Mouse (Mus musculus) adrenal gland, postnatal 4 days (tissue): ENCODE measurements around the gene Sc5d. TPM values are rescaled to one million over a fixed set of nuclear protein-coding genes. Genes with fewer than 3 reads are reported as not detected.
A peak's percentile ranks its signal among the peaks of the same experiment; 100 is the strongest.

Experiments used
- DNase-seq, 2 experiments: peaks; one replicate each; pipeline ENCODE4 v3.0.0; 2021 to 2022; ENCODE audit warnings: low spot score in 2 of 2, mixed read lengths in 2 of 2
- long read RNA-seq, 2 experiments: library from polyadenylated mRNA; stranded (forward); transcript quantifications; one replicate each; pipeline ENCODE4 v2.0.0; 2021
- total RNA-seq, 2 experiments: library from RNA; stranded (reverse); gene quantifications; 2 replicates each; pipeline ENCODE4 v1.2.3; 2021

Sc5d gene
- total RNA-seq: 10 to 100 TPM; 28.9 to 41.4 TPM
- long read RNA-seq, experiment 1, full-length matches to known transcripts: 33 of 40 reads
- long read RNA-seq, experiment 1, partial matches to known transcripts: 3 of 40 reads
- long read RNA-seq, experiment 1, other reads (novel, unspliced or antisense): 4 of 40 reads
- long read RNA-seq, experiment 2, full-length matches to known transcripts: 26 of 36 reads
- long read RNA-seq, experiment 2, partial matches to known transcripts: 3 of 36 reads
- long read RNA-seq, experiment 2, other reads (novel, unspliced or antisense): 7 of 36 reads

- DNase-seq: peak; percentile 75 to 80
These were observed at the start of gene Sc5d for GRCm38 (mm10) chr9:42264145-42264544. Gene Sc5d (minus strand): TSS chr9:42264256.

DNA sequence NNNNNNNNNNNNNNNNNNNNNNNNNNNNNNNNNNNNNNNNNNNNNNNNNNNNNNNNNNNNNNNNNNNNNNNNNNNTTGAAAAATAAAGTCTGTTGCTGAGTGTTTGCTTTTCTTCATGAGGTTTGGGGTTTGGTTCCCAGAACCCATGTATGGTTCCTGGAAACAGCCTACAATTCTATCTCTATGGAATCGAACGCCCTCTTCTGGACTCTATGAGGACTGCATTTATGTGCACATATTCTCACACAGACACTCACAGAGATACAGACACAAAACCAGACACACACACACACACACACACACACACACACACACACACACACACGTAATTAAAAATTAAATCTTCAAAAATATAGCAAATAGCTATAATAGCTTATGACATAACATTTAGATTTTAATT lies 47.3 kb upstream of the Sc5d start:
- no peak for DNase-seq

DNA sequence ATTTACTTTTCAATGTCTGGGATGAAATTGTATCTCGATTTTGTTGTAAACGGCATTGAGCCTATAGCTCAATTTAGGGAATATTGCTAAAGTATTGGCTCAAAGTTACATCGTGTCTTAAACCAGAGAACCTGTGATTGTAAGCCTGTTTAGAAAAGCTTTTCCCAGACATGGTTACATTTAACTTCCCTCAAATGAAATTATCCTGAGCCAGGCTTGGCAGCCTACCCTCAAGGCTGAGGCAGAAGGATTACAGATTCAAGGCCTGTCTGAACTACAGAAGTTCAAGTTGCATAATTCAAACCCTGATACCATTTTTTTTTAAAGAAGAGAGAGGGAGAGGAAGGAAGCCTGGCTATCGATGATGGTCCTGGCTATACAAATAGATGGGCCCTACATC lies 39.8 kb upstream of the Sc5d start:
- DNase-seq: no peak

- DNase-seq: no peak
These were observed 37.1 kb upstream of the Sc5d start for GRCm38 (mm10) chr9:42301082-42301633.

DNA sequence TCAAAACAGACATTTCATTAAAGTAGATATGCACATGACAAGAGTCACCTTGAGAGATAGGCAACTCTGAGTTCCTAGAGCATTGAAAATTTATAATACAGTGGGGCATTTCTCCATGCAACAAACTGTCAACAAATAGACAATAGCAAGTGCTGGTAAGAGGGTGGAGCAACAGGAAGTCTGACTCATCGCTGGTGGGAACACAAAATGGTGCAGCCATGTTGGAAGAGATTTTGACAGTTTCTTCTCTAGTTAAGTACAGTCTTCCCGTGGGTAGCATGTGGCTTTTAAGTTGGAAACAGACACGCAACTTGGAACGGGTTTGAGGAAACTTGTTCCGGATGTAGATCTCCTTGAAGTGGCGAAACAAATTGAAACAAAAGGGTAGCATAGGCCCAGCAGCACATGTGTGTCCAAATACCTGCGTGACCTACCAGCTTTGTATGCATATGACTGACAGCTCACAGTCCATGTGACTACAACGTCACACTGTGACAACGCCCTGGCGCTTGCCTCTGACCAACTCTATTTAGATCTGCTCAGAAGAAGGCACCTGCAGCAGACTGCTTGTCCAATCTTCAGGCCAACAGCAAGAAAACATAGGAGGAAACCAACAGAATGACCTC lies 32.4 kb upstream of the Sc5d start:
- no peak for DNase-seq

GRCm38 (mm10) chr9:42294131-42294530 lies 30.1 kb upstream of the Sc5d start:
- no peak for DNase-seq

DNA sequence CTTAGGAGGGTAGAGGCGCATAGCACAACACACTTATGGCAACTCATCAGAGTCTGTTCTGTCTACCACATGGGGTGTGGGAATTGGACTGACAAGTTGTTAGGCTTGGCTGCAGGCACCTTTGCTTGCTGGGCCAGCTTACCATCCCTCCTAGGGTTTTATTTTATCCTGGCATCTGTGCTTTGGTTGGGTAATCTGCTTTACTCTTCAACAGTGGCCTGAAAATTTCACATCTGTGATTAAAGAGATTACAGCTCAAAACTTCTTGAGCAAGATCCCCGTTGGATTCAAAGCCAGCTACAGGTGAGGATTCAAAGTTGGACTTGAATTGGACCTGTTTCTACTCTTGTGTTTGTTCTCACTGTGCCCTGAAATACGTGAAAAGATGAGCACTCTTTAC lies 29.5 kb upstream of the Sc5d start:
- DNase-seq: no peak

GRCm38 (mm10) chr9:42293051-42293450 lies 29.0 kb upstream of the Sc5d start:
- DNase-seq: no peak

- no peak for DNase-seq
These were observed 15.6 kb upstream of the Sc5d start for GRCm38 (mm10) chr9:42279676-42280075.

DNA sequence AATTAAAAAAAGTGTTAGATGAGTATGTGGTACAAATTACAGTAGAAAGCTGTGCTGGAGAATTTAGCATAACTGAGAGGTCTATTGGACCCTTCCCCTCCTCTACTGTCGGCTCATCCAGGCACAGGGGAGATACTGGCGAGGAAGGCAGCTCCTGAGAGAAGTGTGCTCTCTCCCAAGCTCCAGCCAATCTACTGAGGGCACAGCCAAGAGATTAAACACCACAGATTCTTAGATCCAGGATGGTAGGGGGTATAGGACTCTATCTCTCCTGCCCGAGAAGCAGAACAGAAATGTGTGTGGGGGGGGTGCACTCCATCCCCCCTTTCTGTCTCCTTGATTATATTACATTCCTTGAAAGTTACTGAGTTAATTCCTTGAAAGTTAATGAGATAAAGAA lies 14.0 kb upstream of the Sc5d start:
- DNase-seq: no peak

GRCm38 (mm10) chr9:42277606-42278005 lies 13.6 kb upstream of the Sc5d start:
- DNase-seq: no peak

DNA sequence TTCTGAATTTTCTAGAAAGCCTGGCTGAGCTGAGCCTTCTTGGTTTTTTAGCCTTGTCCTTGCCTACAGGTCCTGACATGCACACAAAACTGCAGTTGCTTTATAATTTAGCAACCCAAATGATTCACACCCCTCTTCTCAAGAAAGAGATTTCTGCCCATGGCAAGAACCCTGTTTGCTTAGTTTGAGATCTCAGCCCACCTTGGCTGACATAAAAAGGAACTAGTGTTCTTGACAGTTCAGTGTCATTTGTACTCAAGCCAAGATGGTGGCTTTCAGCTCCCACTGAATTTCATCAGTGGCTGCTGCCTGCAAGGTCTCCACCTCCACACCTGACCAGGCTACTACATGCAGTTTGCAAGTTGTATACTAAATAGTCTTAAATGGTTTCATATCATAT lies 13.1 kb upstream of the Sc5d start:
- DNase-seq: no peak

DNA sequence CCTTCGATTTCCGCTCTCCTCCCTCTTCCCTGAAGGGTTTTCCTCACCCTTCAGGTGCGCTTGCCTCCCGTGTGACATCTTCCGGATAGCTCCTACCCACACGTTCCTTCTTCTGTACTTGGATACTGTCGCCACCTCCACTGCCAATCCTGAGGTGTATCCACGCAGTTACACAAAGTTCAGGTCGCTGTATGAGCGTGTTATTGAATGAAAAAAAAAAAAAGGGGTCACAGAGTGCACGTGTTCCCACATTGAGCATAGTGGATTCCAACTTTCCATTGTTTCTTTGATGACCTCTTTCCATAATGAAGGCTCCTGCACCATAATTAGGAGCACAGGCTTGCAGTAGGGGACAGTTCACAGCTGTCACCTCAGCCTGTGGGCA lies 11.7 kb upstream of the Sc5d start:
- DNase-seq: no peak

DNA sequence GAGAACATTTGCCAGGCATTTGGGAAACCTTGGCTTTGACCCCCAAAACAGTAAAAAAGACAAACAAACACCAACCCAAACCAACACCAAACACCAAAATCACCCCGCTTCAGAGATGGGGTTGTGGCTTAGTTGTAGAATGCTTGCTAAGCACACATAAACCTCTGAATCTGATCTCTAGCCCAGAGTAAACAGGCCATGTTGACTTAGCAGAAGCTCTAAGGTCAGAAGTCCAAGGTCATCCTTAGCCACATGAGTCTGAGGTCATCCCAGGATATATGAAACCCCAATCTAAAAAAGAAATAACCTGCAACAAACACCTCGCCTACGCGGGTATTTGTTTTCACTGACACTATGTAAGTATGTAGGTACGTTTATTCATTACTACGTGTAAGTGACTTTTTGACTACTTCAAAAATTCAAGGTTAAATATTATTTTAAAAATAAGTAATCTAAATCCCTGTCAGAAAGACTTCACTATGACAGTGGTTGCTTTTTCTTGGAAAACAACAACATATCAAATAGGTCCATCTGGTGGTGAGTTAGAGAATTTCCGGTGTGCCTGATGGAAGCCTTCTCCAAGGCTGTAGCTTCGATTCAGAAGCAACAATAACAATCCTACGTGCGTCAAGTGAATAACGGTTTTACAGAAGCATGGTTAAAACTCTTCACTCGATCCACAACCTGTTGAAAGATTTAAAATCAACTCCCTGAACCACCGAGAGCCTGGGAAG lies 11.1 kb upstream of the Sc5d start:
- DNase-seq: no peak

DNA sequence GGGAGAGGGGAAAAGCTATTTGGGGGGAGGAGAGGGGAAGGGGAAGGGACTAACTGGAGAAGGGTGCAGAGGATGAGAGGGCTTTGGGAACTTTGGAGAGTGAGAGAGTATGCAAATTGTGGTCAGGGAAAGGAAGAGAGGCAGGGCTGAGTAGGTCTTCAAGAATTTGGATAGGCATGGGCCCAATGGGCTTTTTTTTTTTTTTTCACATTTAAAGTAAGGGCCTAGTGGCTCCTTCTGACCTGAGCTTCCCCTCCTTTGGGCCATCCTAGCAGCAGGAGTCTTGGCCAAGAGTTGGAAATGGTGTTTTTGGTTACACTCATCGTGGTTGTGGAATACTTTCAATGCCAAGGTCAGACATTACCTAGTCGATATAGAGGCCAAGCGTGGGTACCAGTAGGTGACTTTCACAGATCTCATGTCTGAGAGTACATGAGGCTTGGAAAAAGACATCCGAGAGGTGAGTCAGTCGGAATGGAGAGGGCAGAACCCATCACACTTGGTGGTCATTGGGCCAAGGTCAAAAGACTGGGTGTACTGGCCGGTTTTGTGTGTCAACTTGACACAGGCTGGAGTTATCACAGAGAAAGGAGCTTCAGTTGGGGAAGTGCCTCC lies 9.7 kb upstream of the Sc5d start:
- no peak for DNase-seq

GRCm38 (mm10) chr9:42273174-42273573 lies 9.1 kb upstream of the Sc5d start:
- no peak for DNase-seq

- no peak for DNase-seq
These were observed 8.6 kb upstream of the Sc5d start for GRCm38 (mm10) chr9:42272690-42273089.

DNA sequence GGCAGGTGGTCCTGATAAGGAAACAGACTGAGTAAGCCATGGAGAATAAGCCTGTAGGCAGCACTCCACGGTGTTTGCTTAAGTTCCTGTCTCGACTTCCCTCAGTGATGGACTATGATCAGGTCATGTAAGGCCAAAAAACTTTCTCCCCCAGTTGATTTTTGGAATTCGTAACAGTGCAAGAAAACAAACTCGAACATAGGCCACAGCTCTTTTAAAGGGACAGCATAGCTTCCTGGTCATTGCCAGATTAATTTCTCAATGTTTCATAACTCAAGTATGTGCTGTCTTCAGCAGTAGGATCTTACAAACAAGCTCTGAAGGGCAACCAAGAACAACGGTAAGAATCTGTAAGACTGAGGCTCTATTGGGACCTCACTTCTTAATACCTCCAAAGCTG lies 7.4 kb upstream of the Sc5d start:
- no peak for DNase-seq

DNA sequence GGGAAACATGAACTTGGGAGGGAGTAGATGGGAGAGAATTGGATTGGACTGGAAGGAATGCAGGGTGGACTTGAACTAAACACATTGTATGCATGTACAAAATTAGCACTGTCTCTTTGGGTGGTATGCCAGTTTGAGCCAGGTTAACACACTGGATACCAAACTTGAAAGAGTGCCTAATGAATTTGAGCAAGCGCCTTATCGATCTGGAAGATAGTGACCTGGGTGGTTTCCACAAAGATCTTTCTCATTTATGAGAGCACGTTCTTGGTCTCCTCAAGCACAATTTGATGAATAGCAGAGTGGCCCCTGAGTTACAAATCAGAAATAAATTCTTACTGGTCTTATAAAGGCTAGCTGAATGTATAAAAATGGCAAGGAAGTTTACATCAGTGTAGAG lies 6.6 kb upstream of the Sc5d start:
- DNase-seq: no peak

DNA sequence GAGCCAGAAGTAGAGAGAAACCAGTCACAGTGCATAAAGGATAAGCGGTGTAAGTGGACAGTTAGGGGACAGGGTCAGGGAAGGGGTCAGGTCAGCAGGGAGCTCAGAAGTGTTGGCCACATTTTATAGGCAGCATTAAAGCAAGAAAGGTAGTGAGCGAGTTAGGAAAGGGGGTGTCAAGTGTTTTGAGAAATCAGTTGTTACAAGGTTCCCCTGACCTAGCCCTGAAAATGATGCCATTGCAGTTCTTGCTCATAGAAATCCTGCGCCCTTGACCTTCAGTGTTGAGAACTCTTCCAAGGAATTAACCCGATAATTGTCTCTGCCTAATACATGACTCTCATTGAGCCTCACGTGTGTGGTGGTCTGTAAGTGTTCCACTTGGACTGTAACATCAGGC lies 6.0 kb upstream of the Sc5d start:
- no peak for DNase-seq

DNA sequence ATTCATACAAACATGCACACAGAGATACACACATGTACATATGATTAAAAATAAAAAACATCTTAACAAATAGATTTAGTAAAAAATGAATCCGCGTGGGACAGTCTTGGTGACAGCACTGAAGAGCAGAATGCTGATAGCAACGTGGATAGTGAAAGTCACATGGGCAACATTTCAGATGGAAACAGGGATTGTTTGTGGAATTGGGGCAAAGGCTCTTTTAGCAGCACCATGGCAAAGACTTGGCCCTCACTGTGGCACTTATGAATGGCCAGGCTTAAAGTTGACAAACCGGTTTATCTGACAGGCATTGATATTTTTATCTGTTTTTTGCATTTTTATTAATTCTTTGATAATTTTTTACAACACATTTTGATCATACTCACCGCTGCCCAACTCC lies 4.3 kb upstream of the Sc5d start:
- no peak for DNase-seq

DNA sequence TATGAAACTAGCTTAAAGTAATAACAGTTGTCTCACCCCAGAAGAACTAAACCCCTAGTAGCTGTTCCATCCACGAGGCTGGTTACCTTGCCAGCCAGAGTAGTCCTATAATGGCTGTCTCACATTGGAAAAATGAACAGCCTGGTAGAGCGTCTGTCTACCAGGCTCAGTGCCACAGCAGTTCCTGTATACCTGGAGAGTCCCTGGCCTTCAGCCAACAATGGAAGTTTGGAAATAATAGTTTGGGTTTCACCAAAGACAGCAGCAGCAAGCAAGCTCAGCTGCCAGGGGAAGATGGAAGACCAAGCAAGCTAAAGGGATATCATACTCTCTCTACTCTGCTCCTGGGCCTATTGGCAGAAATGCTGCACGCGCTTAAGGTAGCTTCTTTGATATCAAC lies 1.3 kb upstream of the Sc5d start:
- DNase-seq: no peak
